Mouse (Mus musculus) lung, postnatal 4 days (tissue): ENCODE results near the gene Lss.

ENCODE experiments used
- DNase-seq, 2 experiments: peaks; one replicate each; pipeline ENCODE4 v3.0.0; 2021

The Lss gene

GRCm38 (mm10) chr10:76531375-76531774 lies at the start of gene Lss:
Lss (plus strand) TSS chr10:76531588.
- DNase-seq = peak; percentile 97 to 98

GRCm38 (mm10) chr10:76486302-76486701 lies 45.1 kb upstream of the Lss start:
- DNase-seq = no peak

- no peak for DNase-seq
Measured at GRCm38 (mm10) chr10:76488265-76488664, 43.1 kb upstream of the Lss start.

GRCm38 (mm10) chr10:76489205-76489604 lies 42.2 kb upstream of the Lss start:
- no peak for DNase-seq

GRCm38 (mm10) chr10:76493527-76493926 lies 37.9 kb upstream of the Lss start:
- no peak for DNase-seq

GRCm38 (mm10) chr10:76495501-76495900 lies 35.9 kb upstream of the Lss start:
- DNase-seq = no peak

GRCm38 (mm10) chr10:76496366-76496765 lies 35.0 kb upstream of the Lss start:
- DNase-seq = no peak

- no peak for DNase-seq
Measured at GRCm38 (mm10) chr10:76497522-76497921, 33.9 kb upstream of the Lss start.

GRCm38 (mm10) chr10:76504271-76504943 lies 27.0 kb upstream of the Lss start:
- no peak for DNase-seq

GRCm38 (mm10) chr10:76505865-76506264 lies 25.5 kb upstream of the Lss start:
- DNase-seq = no peak

GRCm38 (mm10) chr10:76512965-76513583 lies 18.3 kb upstream of the Lss start:
- DNase-seq = peak; percentile 85 to 87

GRCm38 (mm10) chr10:76530922-76531321 lies 466 bp upstream of the Lss start:
- DNase-seq = no peak

GRCm38 (mm10) chr10:76531828-76532227 lies 440 bp downstream of the Lss start:
- no peak for DNase-seq

GRCm38 (mm10) chr10:76535526-76535925 lies 4.1 kb downstream of the Lss start:
- DNase-seq = no peak

- peak; percentile 31 to 35 for DNase-seq
Measured at GRCm38 (mm10) chr10:76537619-76538018, 6.2 kb downstream of the Lss start.

- DNase-seq = no peak
Measured at GRCm38 (mm10) chr10:76541336-76542085, 10.1 kb downstream of the Lss start.

GRCm38 (mm10) chr10:76542636-76543375 lies 11.4 kb downstream of the Lss start:
- no peak for DNase-seq

GRCm38 (mm10) chr10:76546566-76546965 lies 15.2 kb downstream of the Lss start:
- DNase-seq = peak in 1 of 2 experiments; percentile 10

- DNase-seq = peak in 1 of 2 experiments; percentile 3
Measured at GRCm38 (mm10) chr10:76548218-76548617, 16.8 kb downstream of the Lss start.

- DNase-seq = no peak
Measured at GRCm38 (mm10) chr10:76550458-76550857, 19.1 kb downstream of the Lss start.

- DNase-seq = no peak
Measured at GRCm38 (mm10) chr10:76551556-76551955, 20.2 kb downstream of the Lss start.

- DNase-seq = peak in 1 of 2 experiments; percentile 55
Measured at GRCm38 (mm10) chr10:76554061-76554460, 22.7 kb downstream of the Lss start.

- no peak for DNase-seq
Measured at GRCm38 (mm10) chr10:76561972-76562371, 30.6 kb downstream of the Lss start, which contains the start of gene Spatc1l. Spatc1l (plus strand) TSS chr10:76562272.
